Mouse (Mus musculus) liver, adult 2 months (tissue): ENCODE measurements around the gene Kdm3a.

ENCODE experiments used
- CTCF ChIP-seq: fragments of 200-500 bp; IDR thresholded peaks from 2 replicates; pipeline ENCODE4 v1.5.1; 2011; ENCODE audit warnings: low read depth, low read length, control low read depth
- POLR2A ChIP-seq: fragments of 200-500 bp; IDR thresholded peaks from 2 replicates; pipeline ENCODE4 v1.6.1; 2011; ENCODE audit warnings: low read length, control low read depth; ENCODE audit not compliant: insufficient read depth; ENCODE audit errors: extremely low read depth

- TF ChIP-seq CTCF (no peak), POLR2A (no peak)
Observed at GRCm38 (mm10) chr6:71651868-71652267, 19.1 kb upstream of the Kdm3a start.
